Mouse (Mus musculus) frontal cortex, postnatal 36 days (tissue): ENCODE results near the gene Lrig1.

Source experiments
- DNase-seq, 2 experiments: peaks; one replicate each; pipeline ENCODE4 v3.0.0; 2022; ENCODE audit warnings: low spot score in 2 of 2

Gene Lrig1

DNA sequence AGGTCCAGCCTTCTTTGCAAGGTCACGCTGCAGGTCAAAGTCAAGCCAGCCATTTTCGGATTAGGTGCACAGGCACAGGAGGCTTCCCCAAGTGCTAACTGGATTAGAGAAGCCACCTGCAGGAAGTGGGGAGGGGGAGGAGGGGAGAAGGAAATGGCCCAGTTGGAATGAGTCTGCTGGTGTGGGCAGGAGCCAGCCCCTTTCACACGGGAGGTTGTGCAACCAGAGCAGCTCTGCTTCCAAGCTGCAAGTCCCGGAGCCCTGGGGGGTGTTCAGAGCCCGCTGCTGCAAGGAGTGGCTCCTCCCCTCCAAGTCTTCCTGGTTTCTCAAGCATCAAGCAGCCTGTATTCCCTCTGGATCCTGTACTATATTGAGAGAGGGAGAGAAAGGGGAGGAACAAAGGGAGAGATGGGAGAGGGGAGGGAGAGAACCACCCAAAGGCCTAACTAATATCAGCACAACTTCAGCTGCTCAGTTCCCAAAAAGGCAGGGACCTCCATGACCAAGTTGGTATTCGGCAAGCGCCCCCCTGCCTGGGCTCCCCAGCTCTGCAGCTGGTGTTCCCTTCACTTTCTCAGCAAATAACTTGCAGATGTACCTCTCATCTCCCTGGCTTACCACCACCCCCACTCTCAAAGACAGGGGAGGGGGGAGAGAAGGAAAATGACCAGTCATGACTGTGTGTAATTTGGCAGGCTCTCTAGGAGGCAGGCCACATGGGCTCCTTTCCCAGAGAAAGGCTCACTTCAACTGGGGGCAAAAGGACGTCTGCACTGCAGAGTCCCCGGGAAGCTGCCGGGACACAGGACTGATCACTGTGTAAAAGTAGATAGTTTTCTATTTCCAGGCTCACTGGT lies 52.2 kb downstream of the Lrig1 start:
- DNase-seq: no peak

DNA sequence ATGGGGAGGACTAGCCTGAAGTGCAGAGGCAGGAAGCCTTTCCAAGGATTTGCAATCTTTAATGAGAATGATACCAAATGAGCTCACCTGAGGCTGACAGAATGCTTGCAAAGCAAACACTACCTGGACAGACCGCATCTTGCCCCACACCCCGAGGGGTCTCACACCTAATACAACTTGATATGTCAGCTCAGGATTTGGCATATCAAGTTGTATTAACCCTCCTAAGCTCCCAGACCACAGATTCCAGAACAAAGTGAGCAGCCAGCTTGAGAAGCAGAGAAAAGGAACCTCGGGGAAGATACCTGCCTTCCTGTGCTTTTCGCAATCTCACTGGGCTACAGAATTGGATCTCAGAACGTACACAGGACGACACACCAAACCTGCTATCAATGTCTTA lies 53.1 kb downstream of the Lrig1 start:
- DNase-seq: no peak

DNA sequence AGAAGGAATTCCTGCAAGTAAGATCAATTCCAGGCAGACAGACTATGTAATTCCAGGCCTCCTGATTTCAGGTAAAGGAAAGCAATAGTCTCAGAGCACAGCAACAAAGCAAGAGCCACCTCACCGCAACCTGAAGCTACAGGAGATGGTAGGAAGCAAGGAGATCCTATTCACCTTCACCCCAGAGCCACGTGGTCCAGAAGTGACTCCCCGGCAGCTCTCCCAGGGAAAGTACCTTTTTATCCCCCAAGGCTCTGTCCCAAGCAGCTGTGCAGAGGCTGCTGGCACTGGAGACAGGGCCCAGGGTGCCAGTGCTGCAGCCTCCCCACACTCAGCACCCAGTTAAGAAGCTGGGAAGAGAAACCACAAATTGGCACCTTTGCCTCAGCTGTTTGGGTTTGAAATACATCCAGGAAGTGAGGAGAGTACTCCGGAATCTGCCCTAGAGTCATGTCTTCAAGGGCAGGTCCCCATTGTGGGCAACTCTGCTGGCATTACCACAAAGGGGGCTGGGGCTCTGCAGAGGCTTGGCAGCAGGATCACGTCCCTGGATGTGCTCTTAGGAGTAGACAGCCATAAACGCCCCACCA lies 53.6 kb downstream of the Lrig1 start:
- DNase-seq: no peak

DNA sequence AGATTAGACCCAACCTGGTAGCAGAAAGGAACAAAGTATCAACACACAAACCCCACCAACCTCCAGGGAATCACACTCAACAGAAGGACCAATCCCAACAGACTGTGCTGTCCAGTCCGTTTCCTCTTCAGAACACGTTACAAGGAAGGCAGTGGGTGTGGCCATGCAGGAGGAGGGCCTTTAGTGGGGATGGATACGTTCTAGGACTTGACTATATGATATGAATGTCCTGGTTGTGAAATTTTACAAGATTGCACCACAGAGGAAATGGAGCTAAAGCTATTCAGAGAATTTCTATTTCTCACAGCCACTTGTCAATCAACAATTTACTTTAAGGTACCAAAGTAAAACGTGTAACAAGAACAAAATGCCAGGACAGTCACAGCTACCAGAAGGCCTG lies 54.2 kb downstream of the Lrig1 start:
- DNase-seq: no peak

DNA sequence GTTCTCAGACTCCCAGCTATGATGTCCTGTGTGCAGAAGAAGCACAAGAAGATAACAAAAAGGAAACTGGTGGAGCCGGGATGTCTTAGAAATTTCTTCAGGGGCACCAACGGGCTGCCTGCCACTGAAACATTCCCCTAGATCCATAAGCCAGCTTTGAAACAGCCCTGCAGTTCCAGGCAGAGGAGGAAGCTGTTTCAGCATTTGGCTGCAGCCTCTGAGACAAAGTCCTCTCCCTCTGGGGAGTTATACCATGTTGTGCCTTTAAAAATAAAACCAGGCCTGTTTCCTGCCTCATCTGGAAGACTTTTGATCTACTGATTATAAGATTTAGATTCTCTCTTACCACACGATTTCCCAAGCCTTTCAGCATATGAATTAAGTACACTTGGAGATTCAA lies 55.3 kb downstream of the Lrig1 start:
- no peak for DNase-seq

DNA sequence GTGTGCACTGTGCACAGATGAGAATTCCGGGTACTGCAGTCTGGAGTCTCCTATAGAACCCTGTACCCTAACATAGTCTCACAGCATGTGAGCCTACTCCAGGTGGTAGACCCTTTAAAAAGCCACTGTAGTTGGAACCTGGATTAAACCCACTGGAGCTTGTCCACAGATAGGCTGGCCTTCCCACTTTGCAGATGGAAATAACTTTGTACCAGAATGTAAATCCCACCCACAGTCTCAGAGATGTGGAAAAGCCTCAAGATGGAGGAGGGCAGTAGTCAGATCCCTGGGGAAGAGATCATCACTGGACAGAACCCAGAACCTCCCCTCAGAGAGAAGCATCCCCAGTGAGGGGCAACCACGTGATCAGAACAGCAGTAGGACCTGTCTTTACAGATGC lies 56.0 kb downstream of the Lrig1 start:
- no peak for DNase-seq

DNA sequence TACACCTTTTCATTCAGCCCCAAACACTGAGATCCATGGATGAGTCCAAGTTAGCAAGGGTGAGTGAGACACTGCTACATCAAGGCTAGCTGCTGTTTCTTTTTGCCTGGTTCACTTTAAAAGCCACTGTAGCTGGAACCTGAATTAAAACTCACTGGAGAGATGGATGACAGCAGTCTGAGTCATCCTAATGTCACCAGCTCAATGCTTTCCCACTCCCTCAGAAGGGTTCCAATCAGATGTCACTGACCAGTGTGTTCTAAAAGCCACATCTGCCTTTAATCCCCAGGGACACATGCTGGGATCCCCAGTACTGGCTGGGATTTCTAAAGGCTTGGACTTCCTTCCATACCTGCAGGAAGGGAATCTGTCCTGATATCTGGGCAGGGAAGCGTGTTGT lies 57.9 kb downstream of the Lrig1 start:
- no peak for DNase-seq

DNA sequence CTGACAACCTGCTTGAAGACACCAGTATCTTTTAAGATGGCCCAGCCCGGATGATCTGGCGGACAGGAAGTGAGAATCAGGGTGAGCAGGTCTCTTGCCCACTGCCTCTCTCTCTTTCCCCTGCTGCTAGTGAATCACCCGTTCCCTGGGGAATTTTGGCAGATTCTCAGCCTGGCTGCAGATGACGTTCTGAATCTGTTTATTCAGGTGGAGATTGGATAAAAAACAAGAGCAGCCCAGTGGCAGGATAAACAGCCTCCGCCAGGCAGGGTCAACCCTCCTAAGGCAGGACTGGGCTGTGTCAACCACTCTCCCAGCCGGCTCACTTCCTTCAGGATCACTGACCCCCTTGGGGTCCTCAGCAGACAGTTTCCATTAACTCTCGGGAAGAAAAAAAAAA lies 59.7 kb downstream of the Lrig1 start:
- no peak for DNase-seq

DNA sequence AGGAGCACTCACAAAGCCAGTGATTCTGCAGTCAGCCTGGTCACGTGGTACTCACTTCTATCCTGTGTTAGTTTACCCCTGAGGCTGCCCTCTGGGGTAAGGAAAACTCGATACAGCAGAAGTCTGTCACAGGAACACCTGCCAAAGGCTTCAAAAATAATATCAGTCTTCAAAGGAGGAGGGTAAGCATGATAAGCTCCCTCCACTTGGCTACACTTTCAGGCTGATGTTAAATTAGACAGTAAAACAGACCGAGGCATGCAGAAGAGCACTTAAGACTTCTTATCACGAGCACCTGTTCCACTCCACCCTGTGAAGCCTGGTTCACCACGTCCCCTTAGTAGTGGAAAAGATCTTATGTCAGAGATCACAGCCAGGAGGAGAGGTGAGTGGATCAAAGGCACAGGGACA lies 62.9 kb downstream of the Lrig1 start:
- no peak for DNase-seq

DNA sequence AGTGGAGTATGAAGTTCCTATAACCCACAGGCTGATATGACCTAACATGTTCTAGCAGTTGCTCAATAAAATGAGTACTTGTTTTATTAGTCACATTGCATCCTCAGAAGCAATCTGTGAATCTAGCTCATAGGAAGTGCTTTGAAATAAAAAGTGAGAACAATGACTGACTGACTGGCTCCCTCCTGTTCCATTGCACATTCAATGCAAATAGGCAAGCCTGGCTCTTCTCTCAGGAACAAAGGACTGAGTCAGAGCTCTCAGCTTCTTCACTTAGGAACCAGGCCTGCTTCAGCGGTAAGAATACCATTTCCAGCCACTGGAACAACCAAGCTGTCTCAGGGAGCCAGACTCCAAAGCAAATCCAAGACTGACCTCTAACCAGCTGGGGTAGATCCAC lies 64.6 kb downstream of the Lrig1 start:
- no peak for DNase-seq

DNA sequence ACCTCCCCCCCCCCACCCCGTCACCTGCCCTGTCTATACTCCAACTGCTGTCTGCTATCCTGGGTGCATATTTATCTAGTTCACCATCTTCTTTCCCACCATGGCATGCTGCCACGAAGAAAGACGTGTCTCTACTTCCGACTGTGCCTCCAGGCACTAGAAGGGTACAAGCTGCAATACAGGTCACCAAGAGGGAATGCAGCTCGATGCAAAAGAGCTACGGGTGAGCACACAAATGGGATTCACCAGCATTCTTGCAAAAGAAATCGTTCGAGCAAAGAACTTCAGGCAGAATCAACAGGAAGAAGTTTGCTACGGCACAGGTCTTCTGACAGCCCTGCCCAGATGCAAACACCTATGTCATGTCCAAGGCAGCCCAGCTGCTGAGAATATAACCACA lies 65.2 kb downstream of the Lrig1 start:
- no peak for DNase-seq

DNA sequence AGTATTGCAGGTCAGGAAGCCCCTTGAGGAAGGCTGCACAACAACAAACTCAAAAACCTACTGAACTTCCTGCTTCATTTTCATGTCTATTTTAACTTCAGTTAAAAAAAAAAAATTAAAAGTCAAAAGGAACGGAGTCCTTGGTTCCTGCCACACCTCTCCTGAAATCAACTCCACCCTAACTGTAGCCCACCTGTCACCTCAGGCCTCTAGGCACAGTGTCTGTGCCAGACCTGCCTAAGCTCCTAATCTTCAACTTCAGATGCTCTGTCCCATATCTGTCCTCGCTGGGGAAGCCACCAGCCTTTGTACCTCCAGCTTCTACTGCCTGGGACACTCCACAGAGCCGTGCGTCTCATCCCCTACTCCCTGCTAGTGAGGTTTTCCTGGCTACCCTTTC lies 65.7 kb downstream of the Lrig1 start:
- DNase-seq: no peak

DNA sequence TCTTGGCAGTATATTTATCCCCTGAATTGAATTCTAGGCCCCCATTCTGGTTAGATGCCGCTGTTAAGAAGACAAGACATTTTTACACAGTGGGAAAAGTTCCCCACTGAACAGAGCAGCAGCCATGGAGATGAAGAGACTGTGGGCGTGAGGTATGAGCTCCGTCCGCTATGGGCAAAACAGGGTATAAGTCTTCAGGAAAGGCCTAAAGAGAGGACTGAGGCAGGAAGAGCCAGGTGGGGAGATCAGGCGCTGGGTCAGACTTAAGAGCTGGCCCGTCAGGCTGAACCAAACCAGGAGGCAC lies 68.2 kb downstream of the Lrig1 start:
- DNase-seq: no peak

DNA sequence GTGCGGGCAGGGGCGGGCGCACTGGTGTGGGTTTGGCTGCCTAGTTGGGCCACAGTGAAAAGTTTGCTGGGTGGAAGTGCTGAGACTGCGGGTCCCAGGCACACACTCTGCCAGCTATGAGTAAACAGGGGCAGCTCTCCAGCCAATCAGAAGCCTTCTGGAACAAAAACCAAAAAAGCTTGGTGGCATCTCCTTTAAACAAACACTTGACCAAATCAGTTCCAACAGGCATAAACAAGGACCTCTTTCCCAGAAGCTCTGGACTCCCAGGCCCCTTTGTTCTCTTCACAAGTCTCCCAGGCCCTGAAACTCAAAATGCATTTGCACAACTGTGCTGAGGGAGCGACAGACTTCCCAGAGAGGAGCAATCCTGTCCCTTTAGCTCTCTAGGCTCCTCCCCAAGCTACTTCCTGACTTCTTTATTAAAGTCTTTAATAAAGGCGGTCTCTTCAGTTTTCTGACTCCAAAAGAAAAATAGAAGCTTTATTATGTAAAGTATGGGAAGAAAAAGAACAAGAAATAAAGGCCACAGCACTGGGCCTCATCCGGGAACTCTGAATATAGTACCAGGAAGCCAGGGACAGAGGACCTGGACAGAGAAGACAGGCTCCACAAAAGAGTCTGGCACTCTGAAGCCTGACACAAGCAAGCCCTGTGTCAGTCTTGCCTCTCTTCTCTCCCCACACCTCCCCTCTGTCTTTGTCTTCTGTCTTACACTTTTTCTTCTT lies 68.7 kb downstream of the Lrig1 start:
- no peak for DNase-seq

DNA sequence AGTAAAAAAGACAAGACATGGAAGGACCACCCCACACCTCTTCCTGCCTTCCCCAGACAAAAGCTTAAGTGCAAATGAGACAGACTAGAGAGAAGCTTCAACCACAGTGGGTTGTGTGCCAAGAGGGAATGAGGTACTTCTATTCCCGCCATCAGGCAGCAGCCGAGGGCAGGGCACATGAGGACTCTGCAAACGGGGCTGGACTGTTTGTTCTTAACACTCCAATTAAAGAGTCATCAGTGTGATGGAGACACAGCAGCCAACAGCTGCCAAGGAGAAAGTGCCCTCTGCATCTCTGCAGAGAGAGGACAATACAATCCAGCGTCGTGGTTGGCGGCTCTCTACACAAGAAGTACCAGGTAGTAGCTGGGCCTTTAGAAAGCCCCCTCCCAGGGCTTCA lies 71.2 kb downstream of the Lrig1 start:
- no peak for DNase-seq

DNA sequence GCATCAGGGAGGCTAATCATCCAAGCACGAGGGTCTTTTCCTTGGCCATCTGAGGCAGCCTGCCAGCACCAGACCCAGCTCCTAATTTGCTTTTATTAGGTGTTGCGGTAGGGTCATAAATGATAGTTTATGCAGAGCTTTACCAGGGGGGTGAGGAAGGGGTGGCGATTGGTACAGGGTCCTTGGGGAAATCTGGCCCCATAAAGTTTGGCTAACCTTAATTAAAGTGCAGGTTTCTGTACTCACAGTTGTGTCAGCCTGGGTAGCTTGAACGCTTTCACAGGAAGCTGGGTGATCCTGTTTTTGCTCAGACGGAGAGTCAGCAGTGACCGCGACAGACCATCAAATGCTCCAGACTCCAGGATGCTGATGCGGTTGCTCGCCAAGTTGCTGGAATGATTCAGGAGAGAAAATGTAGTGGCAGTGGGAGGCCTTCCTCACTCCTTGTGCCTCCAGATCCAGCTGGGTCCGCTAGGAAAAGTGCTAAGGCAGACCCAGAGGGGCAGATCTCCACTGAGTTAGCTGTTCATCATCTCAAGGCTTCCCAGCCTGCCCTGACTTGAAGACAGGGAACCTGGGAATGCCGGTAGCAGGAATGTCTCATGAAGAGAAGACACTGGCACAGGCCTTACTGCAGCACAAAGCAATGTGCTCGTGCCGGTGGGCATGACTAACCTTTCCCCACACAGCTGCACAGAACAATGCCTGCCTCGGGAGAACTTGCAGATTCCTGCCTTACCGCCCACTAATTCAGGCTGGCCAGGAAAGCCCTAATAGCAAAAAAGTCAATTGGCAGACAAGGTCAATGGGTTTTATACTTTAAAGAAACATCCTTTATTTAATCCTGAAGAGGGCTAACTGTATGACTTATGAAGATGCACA lies 72.0 kb downstream of the Lrig1 start:
- DNase-seq: no peak

DNA sequence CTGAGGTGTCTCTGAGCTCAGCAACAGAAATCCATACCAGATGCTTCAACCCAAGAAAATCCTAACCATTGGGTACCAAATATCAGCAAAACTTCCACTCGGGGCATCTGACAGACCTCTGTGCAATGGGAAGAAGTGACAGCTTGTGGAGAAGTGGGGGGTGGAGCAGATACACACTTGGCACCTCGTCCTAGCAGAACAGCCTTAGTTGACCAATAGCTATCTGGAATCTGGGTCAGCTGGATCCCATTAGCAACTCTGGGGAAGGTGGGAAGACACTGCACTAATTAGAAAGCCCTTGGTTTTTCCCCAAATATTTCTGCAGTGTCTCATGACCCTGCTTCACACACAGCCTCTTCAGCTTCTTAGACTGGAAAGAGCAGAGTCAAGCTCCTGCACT lies 73.2 kb downstream of the Lrig1 start:
- no peak for DNase-seq

DNA sequence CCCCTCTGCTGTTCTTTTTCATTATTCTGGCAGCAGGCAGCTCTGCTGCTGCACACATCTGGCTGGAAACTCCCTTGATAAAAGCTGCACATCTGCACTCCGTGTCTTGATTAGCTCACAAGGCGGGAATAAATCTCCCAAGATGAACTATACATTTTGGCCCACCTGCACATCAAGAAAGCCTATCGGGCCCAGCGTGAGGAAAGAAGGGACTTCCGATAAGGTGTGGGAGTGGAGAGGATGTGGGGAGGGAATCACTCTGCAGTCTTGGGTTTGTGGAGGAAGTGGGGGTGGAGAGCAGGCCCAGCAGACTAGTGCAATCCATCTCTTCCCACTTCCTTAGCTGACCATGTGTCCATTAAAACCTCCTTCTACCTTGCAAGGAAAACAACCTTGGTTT lies 74.1 kb downstream of the Lrig1 start:
- no peak for DNase-seq

DNA sequence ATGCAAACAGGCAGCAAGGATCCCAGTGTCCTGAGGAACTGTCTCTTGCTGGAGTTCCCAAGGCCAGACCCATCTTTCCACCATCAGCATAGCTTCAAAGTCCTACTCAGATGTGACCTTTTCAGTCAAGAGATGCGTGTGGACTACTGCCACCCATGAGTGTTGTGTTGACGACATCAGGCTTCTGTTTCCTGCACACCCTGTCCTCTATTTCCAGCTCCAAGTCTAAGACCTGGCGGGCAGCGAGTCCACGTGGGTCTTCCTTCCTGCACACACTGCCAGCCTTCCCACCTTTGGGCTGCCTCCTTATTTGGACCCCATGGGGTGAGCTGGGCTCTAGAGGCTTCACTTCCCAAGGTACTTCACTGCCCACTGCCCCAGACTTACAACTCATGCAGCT lies 75.4 kb downstream of the Lrig1 start:
- no peak for DNase-seq

DNA sequence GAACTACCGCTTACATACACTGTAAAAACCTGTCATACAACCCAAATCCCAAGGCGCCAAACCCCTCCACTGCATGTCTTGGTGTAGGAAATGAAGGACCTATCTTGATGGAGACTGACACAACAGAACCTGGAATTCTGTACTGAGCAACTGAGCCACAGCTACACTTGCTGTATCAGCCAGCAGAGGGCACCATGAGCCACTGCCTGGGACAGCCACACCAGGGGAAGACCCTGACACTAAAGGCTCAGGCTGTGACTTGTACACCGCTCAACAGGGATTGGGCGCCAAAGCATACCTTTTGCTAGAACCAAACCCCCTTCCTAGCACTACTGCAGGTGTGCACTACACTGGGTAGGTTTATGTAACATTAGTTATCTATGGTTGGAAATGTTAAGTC lies 77.0 kb downstream of the Lrig1 start:
- DNase-seq: peak; percentile 67 to 77

DNA sequence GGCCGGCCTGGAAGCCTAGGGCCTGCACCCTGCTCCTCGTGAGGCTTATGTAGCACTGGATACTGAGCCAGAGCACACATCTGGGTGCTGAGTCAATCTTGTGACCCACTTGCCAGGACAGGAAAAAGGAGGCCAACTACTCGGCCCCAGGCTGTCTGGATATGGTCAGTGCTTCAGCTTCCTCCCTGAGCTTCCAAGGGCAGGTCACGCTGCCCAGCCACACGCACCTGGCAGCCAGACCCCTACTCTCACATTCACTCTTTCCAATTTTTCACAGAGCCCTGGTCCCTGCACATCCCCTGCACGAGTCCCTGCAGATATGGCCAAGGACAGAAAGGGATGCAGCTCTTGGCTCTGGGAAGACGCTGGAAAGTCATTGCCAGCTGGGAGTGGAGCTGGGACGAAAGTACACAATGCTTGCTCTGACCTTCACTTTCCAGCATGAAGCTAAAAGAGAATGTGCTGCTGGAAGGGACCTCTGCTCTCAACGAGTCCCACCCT lies 79.1 kb downstream of the Lrig1 start:
- DNase-seq: no peak

DNA sequence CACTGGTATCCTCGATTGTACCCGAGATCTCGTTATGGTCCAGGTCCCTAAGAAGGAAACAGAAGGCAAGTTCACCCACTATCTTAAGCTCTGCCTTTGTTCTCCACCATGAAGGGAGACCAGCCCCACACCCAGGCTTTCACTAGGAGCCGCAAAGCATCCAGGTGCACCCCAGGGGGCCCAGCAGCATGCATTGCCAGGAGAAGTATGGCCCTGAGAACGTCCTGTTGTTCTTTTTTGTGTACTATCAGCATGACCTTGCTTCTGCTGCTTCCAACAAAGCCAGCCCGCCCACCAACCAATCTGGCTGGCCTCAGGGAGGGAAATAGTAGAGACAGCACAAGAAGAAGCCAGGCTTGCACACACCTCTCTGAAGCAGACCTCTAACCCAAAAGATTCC lies 79.7 kb downstream of the Lrig1 start:
- no peak for DNase-seq
